Mouse (Mus musculus) adrenal gland, postnatal 10 days (tissue): ENCODE measurements around the gene Slco1a5. TPM values are rescaled to one million over a fixed set of nuclear protein-coding genes. Genes with fewer than 3 reads are reported as not detected.
A peak's percentile ranks its signal among the peaks of the same experiment; 100 is the strongest.
"Not testable (repeated sequence)": the region's sequence is repeated elsewhere in the genome, so short reads cannot be mapped to it uniquely, and the experiment has no call there.

Source experiments
- DNase-seq: peaks from one replicate; pipeline ENCODE4 v3.0.0; 2021; ENCODE audit warnings: mixed read lengths
- long read RNA-seq, 2 experiments: library from polyadenylated mRNA; stranded (forward); transcript quantifications; one replicate each; pipeline ENCODE4 v2.0.0; 2021
- total RNA-seq, 2 experiments: library from RNA; stranded (reverse); gene quantifications; 2 replicates each; pipeline ENCODE4 v1.2.3; 2021

Gene Slco1a5
- total RNA-seq: not detected
- long read RNA-seq, experiment 1: 0 reads
- long read RNA-seq, experiment 2: 0 reads

- no peak for DNase-seq
Observed at GRCm38 (mm10) chr6:142322881-142323280, at the start of gene Slco1a5. Gene Slco1a5 (minus strand): TSS chr6:142322981.

GRCm38 (mm10) chr6:142369568-142369967 lies 46.8 kb upstream of the Slco1a5 start:
- no peak for DNase-seq

- DNase-seq: no peak
Observed at GRCm38 (mm10) chr6:142367565-142367964, 44.8 kb upstream of the Slco1a5 start.

GRCm38 (mm10) chr6:142366473-142367018 lies 43.8 kb upstream of the Slco1a5 start:
- DNase-seq: no peak

GRCm38 (mm10) chr6:142365742-142366472 lies 43.1 kb upstream of the Slco1a5 start:
- no peak for DNase-seq

DNA sequence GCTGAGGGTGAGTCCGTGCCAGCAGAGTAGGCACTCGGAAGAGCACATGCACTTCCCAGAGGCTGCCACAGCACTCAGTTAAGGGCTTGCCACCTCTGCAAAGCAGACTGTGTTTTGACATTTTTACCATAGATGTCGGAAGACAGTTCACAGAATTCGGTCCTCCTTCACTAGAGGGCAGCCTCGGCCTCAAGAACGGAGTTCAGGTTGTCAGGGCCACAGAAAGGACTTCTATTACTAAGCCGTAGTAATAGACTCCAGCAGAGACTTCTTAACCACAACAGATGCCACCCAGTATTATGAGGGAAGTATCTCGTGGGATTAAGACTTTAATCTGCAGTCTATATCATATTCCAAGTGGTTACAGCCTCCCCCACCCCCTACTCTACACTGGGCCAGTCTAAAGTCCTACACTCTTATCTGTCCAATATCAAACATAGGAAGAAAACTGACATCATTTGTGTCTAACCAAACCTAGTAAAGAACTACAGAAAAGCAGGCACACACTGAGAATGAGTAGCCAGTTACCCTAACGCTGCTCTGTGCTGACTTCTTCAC lies 40.3 kb upstream of the Slco1a5 start:
- peak; percentile 24 for DNase-seq

GRCm38 (mm10) chr6:142362036-142362435 lies 39.3 kb upstream of the Slco1a5 start:
- DNase-seq: no peak

GRCm38 (mm10) chr6:142357106-142357505 lies 34.3 kb upstream of the Slco1a5 start:
- DNase-seq: no peak

- not testable (repeated sequence) for DNase-seq
Observed at GRCm38 (mm10) chr6:142352099-142352498, 29.3 kb upstream of the Slco1a5 start.

DNA sequence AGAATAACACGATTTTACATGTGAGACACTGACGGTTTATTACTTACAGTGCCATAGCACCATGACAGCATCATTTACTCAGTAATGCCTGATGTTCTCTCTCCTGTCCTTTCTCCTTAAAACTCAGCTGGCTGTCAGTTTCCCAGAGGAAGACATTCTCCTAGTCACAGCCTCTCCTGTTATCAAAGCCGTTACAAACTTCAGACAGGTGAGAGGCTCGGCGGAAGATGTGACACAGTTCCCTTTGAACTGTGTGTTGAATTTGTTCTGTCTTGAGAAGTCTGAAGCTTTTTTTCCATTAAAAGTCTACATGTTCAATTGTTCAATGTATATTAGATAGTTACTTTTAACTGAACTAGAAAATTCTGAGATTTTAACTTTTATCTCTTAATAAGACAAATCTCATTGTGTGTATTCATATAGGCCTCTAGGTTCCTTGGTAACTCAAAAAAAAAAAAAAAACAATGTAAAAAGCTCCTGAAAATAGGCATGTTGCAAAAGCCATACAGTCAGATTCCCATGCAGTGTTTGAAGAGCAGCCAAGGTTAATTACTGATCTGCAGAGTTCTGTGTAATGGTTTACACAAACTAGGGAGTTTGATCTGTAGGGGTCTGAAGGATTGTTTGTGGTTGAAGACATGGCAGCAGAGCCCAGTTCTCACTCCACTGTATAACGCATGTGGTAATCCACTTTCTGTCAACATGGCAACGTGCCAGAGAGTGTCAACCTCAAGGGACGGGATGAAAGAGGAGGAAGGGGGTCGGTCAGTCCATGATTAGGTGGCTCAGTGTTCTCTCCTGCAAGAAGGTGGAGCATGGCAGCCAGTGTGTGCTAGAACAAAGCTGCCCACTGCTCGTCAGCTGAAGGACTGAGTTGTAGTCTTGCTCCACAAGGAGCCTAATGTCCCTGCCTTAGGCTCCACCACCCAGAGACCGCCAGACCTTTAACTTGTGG lies 24.9 kb upstream of the Slco1a5 start:
- no peak for DNase-seq

GRCm38 (mm10) chr6:142346181-142347110 lies 23.7 kb upstream of the Slco1a5 start:
- no peak for DNase-seq

- DNase-seq: peak; percentile 85
Observed at GRCm38 (mm10) chr6:142345440-142346038, 22.8 kb upstream of the Slco1a5 start, which contains the start of gene Pyroxd1. Gene Pyroxd1 (plus strand): TSS chr6:142345654.

DNA sequence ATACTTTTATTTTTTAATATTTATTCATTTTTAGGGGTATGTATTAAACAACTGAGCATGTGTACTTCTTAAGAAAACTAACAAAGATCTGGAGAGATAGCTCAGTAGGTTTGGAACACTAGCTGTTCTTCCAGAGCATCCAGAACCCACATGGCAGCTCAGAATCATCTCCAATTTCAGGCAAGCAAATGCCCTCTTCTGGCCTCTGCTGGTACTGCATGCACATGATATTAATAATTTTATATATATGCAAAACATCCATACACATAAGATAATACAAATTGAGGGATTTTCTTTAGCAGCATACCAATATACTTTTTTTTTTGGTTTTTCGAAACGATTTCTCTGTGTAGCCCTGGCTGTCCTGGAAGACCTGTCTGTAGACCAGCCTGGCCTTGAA lies 20.8 kb upstream of the Slco1a5 start:
- DNase-seq: peak; percentile 49

DNA sequence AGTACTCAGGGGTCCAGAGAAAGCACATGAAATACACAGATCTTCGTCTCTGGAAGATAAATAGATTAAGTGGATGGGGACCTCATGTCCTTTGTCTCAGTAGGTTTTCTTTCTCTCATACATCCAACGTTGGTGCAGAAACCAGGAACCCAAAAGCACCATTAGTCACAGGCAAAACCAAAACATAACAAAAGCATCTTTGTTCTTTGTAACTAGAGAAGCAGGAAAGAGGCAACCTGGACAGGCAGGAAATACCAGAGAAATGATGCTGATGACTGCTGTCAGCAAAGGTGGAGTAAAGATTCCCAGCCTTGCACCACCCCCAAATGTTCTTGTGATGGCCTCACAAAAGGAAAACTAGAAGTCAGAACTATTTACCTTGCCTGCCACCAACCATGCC lies 16.8 kb upstream of the Slco1a5 start:
- DNase-seq: no peak

DNA sequence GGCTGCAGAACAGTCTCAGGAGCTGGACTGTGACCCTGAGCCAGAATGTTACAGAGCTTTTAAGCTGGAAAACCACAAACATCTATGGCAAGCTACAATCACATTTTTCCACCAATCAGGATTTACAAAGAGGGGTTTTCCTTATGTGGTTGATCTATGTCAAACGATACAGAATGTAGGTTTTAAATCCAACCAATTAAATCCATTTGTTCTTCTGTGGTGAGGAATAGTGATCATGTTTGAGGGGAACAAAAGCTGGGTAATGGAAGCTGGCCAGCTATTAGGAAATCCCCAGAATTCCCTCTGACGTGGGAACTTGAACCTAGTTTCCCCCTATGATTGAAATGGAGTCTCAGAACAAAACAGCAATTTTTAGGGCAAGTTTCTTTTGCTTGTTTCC lies 16.2 kb upstream of the Slco1a5 start:
- DNase-seq: no peak

DNA sequence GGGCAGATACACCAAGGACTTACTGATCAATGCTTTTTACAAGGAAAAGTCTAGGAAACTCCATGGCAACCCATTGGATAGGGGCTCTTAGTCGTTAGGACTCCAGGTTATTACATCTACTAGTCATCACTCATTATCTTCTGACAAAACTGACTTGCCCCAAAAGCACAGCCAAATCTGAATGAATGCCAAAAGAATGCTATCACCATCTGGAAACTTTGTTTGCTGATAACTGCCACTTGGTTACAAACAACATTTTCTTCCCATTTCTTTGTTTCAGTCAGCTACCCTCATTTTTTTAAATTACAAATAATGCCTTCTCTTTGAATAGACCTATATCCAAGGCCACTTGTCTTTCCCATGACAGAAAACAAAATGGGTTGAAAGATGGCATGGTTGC lies 6.4 kb upstream of the Slco1a5 start:
- no peak for DNase-seq

GRCm38 (mm10) chr6:142326598-142326997 lies 3.8 kb upstream of the Slco1a5 start:
- DNase-seq: no peak

GRCm38 (mm10) chr6:142317106-142317505 lies 5.7 kb downstream of the Slco1a5 start:
- no peak for DNase-seq

GRCm38 (mm10) chr6:142314285-142314684 lies 8.5 kb downstream of the Slco1a5 start:
- no peak for DNase-seq

DNA sequence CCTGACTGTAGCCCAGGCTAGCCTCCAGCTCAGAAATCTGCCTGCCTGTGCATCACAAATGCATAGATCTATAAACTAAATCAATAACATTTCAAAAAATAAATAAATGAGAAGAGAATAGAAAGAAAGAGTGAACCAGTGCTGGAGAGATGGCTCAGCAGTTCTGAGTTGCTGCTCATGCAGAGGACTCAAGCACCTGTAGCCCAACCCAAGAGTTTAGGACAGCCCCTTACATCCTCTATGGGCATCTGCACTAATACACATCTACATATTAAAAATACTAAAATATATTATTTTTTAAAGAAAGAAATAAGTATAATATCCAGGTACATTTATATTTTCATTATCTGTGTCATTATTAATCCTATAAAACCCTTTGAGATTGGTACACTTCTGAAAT lies 17.7 kb downstream of the Slco1a5 start:
- no peak for DNase-seq

- no peak for DNase-seq
Observed at GRCm38 (mm10) chr6:142298098-142298497, 24.7 kb downstream of the Slco1a5 start, which contains the start of gene Iapp. Gene Iapp (plus strand): TSS chr6:142298423.
